Mouse (Mus musculus) lung, adult 2 months (tissue): Measurements from ENCODE around the gene Osgin1.

ENCODE experiments used
- CTCF ChIP-seq: fragments of 200-500 bp; IDR thresholded peaks from 2 replicates; pipeline ENCODE4 v1.5.1; 2011; ENCODE audit warnings: mild to moderate bottlenecking, low read length, control low read depth; ENCODE audit not compliant: insufficient read depth
- POLR2A ChIP-seq: fragments of 200-500 bp; IDR thresholded peaks from 2 replicates; pipeline ENCODE4 v1.6.1; 2011; ENCODE audit warnings: low read depth, mild to moderate bottlenecking, control low read depth, low read length, borderline replicate concordance; ENCODE audit errors: extremely low read depth

DNA sequence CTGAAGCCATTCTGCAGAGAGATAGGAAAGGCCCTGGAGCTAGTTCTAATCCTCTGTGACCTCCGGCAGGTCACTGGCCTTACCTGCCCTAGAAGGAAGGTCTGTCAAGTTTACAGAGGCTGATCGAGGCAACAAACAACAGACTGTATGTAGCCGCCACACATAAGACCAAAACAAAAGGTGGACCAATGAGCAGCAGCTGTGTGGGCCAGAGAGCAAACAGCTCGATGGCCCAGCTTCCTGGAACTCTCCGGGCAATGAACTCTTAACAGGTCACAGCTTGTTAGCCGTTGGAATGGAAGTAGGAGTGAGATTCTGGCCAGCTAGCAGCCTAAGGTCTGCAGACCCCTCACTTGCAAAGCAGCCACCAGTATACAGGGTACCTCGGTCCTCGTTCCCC is 3.7 kb upstream of the Osgin1 start:
- TF ChIP-seq CTCF (no peak), POLR2A (no peak)
